Mouse (Mus musculus): Measurements from ENCODE around the gene Agpat3.
"Not testable (repeated sequence)": the region's sequence is repeated elsewhere in the genome, so short reads cannot be mapped to it uniquely, and the experiment has no call there.

Gene Agpat3

DNA sequence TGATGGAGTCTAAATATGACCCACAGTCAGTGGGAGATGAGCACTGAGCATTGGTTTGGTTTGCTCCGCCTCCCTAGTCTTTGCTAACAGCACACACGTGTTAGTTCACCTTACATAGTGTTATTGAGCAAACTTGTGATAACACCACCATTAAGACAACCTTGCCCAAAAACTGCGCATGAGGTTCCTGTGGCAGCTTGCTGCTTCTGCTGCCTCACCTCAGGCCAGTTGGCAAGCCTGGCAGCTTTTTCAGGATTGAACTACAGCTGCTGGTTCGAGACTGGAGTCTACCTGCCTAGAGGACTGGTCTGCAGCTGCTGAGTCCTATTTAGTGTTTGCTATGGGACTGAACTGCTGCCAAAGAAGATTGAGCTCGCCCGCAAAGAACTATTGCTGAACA lies 11.1 kb upstream of the Agpat3 start:
- no peak for DNase-seq (ENCODE audit: low read depth in 1 of 2, low spot score in 2 of 2)

DNA sequence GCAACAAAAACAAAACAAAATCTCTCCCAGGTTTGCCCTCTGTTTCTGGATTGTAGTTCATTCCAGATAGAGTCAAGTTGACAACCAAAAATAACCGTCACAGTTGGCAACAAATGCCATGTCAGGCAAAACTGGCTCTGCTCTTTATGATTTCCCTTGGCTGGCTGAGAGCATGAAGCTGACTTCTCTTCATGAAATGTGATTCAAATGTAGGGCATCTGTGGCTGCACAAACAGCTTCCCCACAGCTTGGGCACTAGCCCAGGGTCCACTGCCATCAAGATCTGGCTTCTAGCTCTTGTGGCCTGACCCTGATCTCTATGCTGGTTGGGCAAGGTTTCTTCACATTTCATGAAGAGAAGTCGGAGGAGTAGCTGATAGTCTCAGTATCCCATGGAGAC lies 9.7 kb upstream of the Agpat3 start:
- DNase-seq (ENCODE audit: low read depth in 1 of 2, low spot score in 2 of 2), result no peak

DNA sequence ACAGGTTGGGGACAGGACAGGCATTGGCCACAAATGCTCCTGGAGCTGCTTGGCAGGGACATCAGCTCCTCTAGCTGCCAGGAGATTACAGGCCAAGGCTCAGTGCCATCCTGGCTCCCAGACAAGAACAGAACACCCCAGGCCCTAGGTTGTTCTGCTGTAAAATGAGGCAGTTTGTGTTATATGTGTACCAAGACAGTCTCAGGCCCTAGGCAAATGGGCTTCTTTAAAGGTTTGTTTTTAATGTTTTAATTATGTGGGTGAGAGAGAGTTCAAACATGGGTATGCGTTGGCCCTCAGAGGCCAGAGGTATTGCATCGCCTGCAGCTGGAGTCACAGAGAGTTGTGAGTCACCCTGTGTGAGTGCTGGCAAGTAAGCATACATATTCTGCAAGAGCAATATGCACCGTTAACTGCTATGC lies 8.0 kb upstream of the Agpat3 start:
- no peak for DNase-seq (ENCODE audit: low read depth in 1 of 2, low spot score in 2 of 2)

DNA sequence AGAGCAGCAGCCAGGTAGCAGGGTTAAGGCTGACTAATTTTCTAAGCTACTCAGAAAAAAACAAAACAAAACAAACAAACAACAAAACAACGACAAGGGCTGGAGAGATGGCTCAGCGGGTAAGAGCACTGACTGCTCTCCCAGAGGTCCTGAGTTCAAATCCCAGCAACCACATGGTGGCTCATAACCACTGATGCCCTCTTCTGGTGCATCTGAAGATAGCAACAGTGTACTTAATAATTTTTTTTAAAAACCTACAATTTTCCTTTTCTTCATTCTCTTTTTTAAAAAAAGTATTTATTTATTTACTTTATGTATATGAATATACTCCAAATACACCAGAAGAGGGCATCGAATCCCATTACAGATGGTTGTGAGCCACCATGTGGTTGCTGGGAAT lies 6.7 kb upstream of the Agpat3 start:
- not testable (repeated sequence) for DNase-seq (ENCODE audit: low read depth in 1 of 2, low spot score in 2 of 2)

DNA sequence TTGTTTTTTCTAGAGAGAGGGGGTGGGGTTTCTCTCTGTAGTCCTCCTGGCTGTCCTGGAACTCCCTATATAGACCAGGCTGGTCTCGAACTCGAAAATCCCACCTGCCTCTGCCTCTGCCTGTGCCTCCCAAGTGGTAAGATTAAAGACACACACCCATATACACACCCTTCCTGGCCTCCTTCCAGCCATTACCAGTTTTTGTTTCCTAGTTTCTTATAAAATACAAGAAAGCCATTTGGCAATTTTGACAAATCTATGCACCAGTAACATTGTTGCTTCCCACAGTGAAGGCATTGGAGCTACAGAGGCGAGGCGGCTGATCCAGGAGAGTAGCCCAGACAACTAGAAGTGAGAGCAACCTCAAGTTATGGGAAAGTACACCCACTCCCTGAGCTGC lies 6.0 kb upstream of the Agpat3 start:
- no peak for DNase-seq (ENCODE audit: low read depth in 1 of 2, low spot score in 2 of 2)

DNA sequence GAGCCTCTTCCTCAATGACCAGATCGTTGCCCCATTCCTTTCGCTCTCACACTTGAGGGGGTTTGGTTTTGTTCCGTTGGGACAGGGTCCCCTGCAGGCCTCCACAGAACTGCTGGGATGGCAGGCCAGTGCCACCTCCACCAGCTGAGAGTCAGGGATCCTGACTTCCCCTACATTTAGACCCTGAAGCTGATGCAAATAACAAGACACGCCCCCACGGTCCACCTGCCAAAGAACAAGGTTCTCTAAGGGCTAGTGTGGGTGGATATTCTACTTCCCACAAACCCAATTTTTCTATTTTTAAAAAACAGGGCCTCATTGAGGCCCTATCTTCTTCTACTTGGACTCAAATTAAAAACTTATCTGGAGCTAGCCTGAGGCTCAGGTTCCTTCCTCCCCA lies 5.5 kb upstream of the Agpat3 start:
- DNase-seq (ENCODE audit: low read depth in 1 of 2, low spot score in 2 of 2), result no peak

DNA sequence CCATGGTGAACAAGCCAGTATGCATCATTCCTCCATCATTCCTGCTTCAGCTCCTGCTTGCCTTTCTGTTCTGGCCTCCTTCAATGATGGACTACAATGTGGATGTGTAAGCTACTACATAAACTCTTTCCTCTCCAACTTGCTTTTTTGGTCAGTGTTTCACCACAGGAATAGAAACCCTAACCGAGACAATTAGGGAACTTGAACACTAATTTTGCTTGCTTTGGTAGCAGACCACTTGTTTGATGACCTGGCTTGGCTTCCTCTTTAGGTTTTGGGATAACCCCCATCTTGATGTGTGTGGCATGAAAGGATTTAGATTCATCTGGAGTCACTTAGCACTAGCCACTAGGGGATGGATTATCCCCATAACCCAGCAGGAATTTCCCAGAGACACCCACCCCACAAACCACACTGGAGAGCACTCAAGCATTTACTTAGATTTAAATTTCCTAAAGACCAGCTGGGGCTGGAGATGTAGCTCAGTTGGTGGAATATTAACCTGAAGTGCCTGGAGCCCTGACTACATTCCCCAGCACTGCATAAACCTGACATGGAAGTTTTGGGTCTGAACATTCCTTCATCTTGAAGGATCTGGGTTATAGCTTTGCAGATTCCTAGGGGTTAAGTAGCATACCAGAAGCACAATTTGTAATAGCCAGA lies 3.8 kb upstream of the Agpat3 start:
- DNase-seq (ENCODE audit: low read depth in 1 of 2, low spot score in 2 of 2), result no peak

DNA sequence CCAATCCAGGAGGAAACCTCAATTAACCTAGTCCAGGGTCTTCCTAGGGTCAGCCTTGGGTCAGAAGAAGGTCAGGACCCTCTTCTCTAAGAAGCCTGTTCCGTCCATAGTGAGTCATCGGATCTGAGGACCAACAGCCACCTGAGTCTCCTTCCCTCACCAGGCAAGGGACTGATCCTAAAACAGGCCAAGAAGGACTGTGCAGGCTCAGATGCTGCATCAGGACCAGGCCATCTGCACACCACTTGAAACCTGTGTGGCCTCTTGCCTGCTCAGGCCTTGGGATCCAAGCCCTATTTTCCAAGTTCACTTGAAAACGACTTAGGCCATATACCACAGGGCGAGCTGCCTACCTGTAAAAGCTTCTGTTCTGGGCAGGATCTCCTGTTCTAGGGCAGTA lies 907 bp upstream of the Agpat3 start:
- DNase-seq (ENCODE audit: low read depth in 1 of 2, low spot score in 2 of 2), result no peak

DNA sequence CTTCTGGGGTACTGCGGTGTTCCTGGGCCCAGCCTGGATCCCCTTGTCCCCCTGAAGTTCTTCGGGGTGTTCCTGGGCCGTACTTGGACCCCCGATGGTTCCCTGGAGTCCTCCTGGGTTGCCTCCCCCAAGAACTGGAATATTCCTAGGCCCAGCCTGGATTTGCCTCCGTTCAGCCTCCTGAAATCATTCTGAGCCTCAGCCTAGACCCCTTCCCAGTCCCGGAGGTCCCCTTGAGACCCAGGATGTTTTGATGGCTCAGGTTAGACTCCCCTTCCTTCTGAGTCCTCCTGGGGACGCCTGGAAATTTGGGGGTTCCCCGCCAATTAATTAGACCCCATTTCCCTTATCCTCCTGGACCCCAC lies 359 bp upstream of the Agpat3 start:
- DNase-seq (ENCODE audit: low read depth in 1 of 2, low spot score in 2 of 2), result no peak

DNA sequence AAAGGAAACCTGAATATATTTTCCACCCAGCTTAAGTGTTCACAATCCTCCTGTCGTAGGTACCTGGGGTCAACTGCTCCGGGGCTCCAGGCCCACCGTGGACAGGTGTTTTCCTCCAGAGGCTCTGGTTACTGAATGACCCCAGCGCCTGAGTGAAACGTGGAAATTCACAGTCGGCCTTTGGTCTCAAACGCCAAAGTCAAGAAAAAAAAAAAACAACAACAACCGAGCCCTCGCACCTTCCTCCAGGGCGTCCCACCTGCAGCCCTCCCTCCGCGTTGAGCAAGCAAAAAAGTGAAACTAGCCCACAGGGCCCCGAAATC lies 764 bp downstream of the Agpat3 start:
- DNase-seq (ENCODE audit: low read depth in 1 of 2, low spot score in 2 of 2), result no peak

DNA sequence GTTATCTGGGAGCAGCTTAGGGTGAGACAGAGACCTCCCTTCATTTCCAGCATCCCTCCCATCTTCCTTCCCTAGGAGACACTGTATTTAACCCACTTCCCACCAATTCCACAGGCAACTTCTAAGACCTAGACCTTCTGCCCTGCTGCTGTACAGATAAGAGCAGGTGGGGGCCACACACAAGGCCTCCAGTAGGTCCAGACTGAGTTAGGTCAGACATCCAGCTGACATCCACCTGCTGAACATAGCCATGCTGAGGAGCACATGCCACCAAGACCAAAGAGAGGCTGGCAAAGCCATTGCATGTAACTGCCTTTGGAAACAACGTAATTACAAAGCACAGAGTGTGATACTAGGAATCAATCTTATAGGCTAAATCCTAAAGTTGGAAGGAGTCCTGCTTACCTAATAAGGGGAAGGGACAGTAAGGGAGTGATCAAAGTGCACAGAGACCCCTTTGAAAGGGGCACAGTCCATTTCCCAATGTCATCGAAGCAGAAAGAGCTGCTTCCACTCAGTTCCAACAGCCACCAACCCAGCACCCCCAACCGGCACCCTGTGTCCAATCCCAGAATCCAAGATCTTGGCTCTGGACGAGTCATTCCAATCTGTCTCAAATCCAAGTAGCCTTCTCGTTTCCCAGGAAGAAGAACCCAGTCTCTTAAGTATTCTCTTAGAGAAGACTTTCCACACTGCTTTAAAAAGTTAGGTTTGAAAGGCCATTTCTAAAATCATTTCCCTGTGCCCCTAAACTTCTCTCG lies 1.3 kb downstream of the Agpat3 start:
- DNase-seq (ENCODE audit: low read depth in 1 of 2, low spot score in 2 of 2), result no peak

DNA sequence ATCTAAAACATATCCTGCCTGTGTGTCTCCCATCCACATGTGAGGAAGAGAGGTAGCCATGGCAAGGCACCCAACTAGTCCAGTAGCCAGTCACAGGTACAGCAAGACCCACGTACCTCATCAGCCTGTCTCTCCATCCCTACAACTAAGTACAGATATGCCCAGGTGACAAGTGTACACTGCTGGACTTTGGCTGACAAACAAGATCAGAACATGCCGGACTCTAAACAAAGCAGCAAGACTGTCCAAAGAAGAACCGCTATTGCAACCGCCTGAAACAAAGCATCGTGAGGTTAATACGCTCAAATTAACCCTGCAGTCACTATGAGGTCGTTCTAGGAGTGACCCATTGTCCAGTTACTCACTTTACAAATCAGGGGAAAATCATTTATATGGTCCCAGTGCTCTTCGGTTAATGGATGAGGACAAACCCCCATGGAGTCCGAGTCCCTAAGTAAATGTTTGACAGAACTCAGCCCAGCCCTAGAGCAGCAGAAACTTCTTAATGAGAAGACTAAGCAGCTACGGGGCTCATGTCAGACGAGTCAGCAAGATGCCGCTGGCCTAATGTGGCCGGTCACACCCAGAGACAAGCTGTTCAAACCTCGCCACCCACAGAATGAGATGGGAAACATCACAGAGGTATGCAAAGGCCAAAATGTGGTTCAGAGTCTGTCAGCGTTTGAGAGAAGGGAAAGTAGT lies 2.7 kb downstream of the Agpat3 start:
- DNase-seq (ENCODE audit: low read depth in 1 of 2, low spot score in 2 of 2), result no peak

DNA sequence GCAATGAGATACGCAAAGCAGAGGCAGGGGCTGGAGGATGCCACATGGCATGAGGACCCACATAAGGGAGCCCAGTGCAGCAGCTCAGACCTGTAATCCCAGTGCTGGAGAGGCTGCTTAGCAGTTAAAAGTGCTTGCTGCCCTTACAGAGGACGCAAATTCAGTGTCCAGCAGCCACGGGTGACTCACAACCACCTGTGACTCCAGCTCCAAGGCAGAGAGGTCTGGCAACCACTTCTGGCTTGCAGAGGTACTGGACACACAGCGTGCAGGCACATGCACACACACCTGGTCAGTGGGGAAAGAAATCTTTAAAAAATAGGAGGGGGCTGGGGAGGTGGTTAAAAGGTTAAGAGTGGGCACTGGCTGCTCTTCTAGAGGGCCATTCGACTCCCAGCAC lies 4.1 kb downstream of the Agpat3 start:
- DNase-seq (ENCODE audit: low read depth in 1 of 2, low spot score in 2 of 2), result no peak

DNA sequence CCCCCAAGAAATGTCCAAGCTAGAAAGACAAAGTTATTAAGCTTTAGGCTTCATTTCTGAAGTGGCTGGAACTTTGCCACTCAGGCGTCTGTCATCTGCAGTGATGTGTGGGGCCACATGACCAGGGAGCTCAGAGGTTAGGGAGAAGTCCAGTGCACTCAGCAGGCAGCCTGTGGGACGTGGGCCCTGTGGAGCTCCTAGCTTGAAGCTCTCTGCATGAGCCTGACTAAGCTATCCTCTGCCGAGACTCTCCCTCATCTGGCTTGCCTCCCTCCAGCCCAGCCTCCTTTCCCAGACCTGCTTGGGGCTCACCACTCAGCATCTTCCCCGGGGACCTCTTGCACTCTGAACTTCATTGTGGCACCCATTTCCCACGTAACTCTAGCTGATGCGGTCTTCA lies 4.8 kb downstream of the Agpat3 start:
- no peak for DNase-seq (ENCODE audit: low read depth in 1 of 2, low spot score in 2 of 2)

DNA sequence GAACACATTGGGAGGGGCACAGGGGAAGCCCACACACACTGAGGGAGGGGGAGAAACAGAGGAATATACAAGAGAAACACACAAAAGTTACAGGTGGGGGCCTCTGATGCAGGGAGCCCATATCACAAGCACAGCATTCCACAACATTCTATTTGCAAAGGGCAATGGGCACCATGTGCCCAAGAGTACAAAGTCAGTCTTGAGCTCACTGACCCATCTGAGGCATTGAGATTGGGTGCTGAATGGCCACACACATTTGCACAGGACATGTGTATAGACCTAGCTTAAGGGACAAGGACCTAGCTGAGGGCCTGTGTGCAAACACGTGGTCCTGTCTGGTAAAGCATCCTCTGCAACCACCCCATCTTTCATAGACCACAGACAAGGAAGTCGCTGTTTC lies 6.8 kb downstream of the Agpat3 start:
- DNase-seq (ENCODE audit: low read depth in 1 of 2, low spot score in 2 of 2), result no peak

DNA sequence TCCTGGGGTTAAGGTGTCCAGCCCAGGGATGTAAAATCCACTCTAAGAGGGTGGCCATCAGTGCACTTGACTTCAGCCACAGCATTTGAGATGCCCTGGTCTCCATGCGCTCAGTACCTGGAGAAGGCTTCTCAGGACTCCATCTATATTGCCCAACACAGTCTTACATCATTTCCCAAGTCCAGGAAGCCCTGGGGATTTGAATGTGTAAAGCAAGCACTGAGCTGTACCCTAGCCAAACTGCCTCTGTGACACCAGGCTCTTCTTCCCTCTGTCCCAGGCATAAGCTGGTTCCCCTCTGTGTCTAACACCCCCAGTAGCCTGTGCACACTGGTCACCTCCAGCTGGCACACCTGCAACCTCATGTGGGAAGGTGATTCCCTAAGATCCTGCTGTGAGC lies 10.2 kb downstream of the Agpat3 start:
- no peak for DNase-seq (ENCODE audit: low read depth in 1 of 2, low spot score in 2 of 2)

DNA sequence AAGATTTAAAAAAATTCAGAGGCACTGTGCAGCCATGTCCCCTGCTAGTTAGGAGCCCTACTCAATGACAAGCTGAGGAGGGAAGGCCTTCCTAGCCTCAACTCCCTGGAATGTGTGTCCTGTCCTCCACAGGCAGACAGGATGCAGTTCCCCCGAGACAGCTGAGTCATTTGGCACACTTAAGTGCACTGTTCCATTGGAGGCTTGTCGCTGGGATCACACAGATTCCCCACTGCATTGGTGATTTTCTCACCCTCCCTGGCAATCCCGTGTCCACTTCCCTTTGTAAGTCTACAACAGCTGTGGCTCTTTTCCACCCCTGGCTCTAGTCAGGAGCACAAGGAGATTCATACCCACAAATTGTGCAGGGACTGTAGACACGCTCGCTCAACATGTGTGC lies 14.1 kb downstream of the Agpat3 start:
- no peak for DNase-seq (ENCODE audit: low read depth in 1 of 2, low spot score in 2 of 2)

DNA sequence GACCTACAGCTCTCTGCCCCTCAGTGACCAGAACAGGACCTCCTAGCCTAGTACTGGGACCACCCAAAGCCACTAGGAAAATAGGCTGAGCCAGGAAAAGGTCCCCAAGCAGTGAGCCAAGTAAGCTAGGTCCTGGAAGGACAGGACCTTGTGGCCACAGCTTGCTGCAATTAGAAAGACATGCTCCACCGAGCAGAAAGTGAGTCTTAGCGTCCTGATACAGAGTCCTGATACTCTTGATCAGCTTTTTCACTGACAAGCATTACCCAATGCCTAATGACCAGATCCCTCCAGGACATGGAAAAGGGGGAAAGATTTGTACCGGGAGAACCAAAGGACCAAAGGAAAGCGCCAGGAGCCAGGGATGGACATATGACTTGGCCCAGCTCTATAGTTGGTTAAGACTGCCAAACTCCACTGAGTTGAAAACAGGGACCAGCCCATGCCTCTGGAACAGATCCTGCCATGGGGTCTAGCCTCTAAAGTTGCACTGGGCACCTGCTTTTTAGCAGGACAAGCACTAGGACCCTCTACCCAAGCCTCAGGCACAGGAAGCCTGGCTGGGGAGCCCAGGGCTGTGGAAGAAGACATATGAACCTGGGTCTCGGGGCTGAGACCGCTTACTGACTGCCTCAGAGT lies 17.2 kb downstream of the Agpat3 start:
- no peak for DNase-seq (ENCODE audit: low read depth in 1 of 2, low spot score in 2 of 2)

DNA sequence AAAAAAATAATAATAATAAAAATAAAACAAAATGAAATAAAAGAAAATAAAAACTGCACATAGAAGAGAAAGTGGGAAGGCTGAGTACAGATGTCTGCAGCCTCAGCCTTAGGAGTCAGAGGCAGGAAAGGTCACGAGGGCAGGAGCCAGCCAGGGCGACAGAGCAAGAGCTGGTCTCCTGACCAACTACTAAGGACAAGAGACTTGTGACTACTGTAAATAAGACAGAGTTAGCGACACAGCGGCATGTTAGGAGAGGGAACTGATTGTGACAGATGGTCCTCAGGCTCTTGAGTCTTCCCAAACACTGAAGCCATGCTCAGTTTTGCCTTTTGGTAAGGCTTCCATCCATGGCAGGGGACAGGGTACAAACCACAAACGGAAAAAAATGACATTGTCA lies 20.7 kb downstream of the Agpat3 start:
- DNase-seq (ENCODE audit: low read depth in 1 of 2, low spot score in 2 of 2), result no peak

DNA sequence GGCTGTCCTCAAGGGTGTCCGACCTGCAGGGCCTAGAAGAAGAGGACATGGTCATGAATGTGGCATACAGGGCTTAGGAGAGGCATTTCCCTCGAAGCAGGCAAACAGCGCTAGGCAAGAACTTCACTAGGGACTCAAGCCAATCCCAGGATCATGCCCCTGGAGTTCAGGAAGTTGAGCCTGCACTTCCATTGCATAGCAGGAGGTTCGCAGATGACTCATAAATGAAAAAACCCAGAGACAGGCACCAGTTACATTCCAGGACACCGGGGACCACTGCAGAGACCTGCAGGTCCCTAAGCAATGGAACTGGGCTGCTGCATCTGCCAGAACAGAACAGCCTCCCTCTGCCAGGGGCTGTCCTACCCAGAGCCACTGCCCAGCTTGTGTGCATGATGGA lies 23.0 kb downstream of the Agpat3 start:
- no peak for DNase-seq (ENCODE audit: low read depth in 1 of 2, low spot score in 2 of 2)

DNA sequence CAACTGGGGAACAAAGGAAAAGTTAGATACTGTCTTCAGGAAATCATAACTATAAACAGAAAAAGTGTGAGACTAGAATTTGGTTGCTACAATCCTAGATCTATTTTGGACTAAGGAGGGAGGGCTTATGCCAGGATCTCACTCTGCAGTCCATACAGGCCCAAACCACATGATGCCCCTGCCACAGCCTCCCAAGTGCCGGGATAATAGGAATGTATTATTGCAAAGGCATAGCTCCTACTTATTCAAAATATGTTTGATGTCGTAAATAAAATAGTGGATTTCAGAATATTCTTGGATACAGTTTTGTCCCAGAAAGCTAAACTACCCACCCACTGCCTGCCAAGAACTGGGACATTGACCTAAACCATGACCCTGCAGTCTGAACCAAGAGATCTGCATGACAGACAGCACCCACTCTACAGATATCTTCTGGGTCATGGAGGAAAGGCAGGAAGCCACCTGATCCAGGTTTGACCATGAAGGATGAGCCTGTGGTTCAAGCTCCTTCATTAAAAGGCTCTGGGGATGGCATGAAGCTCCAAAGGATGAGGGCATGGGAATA lies 24.2 kb downstream of the Agpat3 start:
- no peak for DNase-seq (ENCODE audit: low read depth in 1 of 2, low spot score in 2 of 2)
